Mouse (Mus musculus): ENCODE measurements around the gene Nid2.

- no peak for TF ChIP-seq CTCF (IDR thresholded peaks at IDR 0.05; ENCODE audit: extremely low read depth, insufficient read depth, insufficient read length, insufficient replicate concordance)
- TF ChIP-seq POLR2A (IDR thresholded peaks at IDR 0.05; ENCODE audit: low read depth, low read length), result no peak
Observed at GRCm38 (mm10) chr14:19737568-19737967, 13.5 kb upstream of the Nid2 start.

Data from spleen, adult 2 months (tissue).